Comparison of ENCODE assay signal across 29 mouse cellular contexts in genomic region chr4:58275261-58275895, GRCm38 (mm10). TPM values are rescaled to one million over a fixed set of nuclear protein-coding genes. Genes with fewer than 3 reads are reported as not detected.
DNase-seq lines count a peak whose midpoint lies in the region; ATAC-seq and TF ChIP-seq lines count a peak whose summit lies in the region.
"Had no signal": no experiment of that assay in that cellular context is flagged by ENCODE, and none has a peak within 500 bp of the region (broad histone marks: within the 10 kb centered on the region; RNA-seq: fewer than 3 reads in every experiment).

No protein-coding gene starts in this region.

- WGBS in midbrain, embryonic 15.5 days, result 53% methylated on average over 8 of the region's 8 CpGs
- 83% methylated on average over 8 of the region's 8 CpGs for WGBS in midbrain, embryonic 10.5 days

- H3K36me3 ChIP-seq in midbrain, embryonic 15.5 days (replicated peaks), result no peaks in the 10 kb centered on the region
- no peaks in the 10 kb centered on the region for H3K36me3 ChIP-seq in midbrain, embryonic 10.5 days
- H3K36me3 ChIP-seq: embryonic facial prominence, embryonic 12.5 days; hindbrain, embryonic 15.5 days; intestine, embryonic 15.5 days; limb, embryonic 10.5 days; midbrain, embryonic 12.5 days; neural tube, embryonic 13.5 days had no signal

- TF ChIP-seq CTCF in gastrocnemius, adult 2 months (IDR thresholded peaks at IDR 0.05), result no peak

- H3K4me3 ChIP-seq in gastrocnemius, adult 2 months, result no peak overlapping the region
- no peak overlapping the region for H3K4me3 ChIP-seq in midbrain, embryonic 15.5 days
- no peak overlapping the region for H3K4me3 ChIP-seq in midbrain, embryonic 10.5 days
- H3K4me3 ChIP-seq: embryonic facial prominence, embryonic 12.5 days; hindbrain, embryonic 15.5 days; intestine, embryonic 15.5 days; left cerebral cortex, adult 2 months; limb, embryonic 10.5 days; midbrain, embryonic 12.5 days; neural tube, embryonic 13.5 days had no signal

- H3K4me1 ChIP-seq in midbrain, embryonic 15.5 days, result no peaks in the 10 kb centered on the region
- H3K4me1 ChIP-seq in midbrain, embryonic 10.5 days, result peaks cover 9% of the 10 kb centered on the region; the same call in 1 of the 2 replicates
- H3K4me1 ChIP-seq: hindbrain, embryonic 15.5 days; midbrain, embryonic 12.5 days; neural tube, embryonic 13.5 days had no signal

- no peak overlapping the region for H3K4me2 ChIP-seq in midbrain, embryonic 15.5 days
- H3K4me2 ChIP-seq: embryonic facial prominence, embryonic 12.5 days; hindbrain, embryonic 15.5 days; intestine, embryonic 15.5 days; midbrain, embryonic 12.5 days; neural tube, embryonic 13.5 days had no signal

- peak overlapping the region; percentile 12; the same call in 1 of the 2 replicates for H3K27ac ChIP-seq in gastrocnemius, adult 2 months
- H3K27ac ChIP-seq in midbrain, embryonic 15.5 days, result no peak overlapping the region
- H3K27ac ChIP-seq in midbrain, embryonic 10.5 days (replicated peaks), result no peak overlapping the region
- H3K27ac ChIP-seq: embryonic facial prominence, embryonic 12.5 days; hindbrain, embryonic 15.5 days; intestine, embryonic 15.5 days; left cerebral cortex, adult 2 months; limb, embryonic 10.5 days; midbrain, embryonic 12.5 days; neural tube, embryonic 13.5 days had no signal

- no peak overlapping the region for H3K9ac ChIP-seq in midbrain, embryonic 15.5 days
- H3K9ac ChIP-seq: embryonic facial prominence, embryonic 12.5 days; forebrain, postnatal 0 days; hindbrain, embryonic 15.5 days; intestine, embryonic 15.5 days; midbrain, embryonic 12.5 days; neural tube, embryonic 13.5 days had no signal

- intact Hi-C loops in gastrocnemius, adult 2 months (cut with DNase I), result no loop called here
- intact Hi-C loops in gastrocnemius, postnatal 36 days (cut with DNase I), result no loop called here

- no peak for DNase-seq in gastrocnemius, adult 2 months
- no peak for DNase-seq in gastrocnemius, postnatal 36 days
- DNase-seq in midbrain, embryonic 10.5 days (ENCODE audit: low spot score), result no peak
- DNase-seq in NIH3T3 (ENCODE audit: low read depth), result peak; percentile 81
- DNase-seq in skeletal muscle tissue, adult 2 months (ENCODE audit: low read depth, low spot score), result peak; percentile 48
- no peak for DNase-seq in kidney, postnatal 4 days
- no peak for DNase-seq in urinary bladder, postnatal 25 days (ENCODE audit: low spot score)
- DNase-seq: adrenal gland, adult 8-10 months; cerebellum, adult 9-10 months; forebrain, postnatal 0 days; gastrocnemius, postnatal 25 days; kidney, adult 9 months; kidney, postnatal 25 days; layer of hippocampus, adult 9-11 months; retina, postnatal 1 day; right cerebral cortex, postnatal 25 days had no signal

- ATAC-seq in midbrain, embryonic 15.5 days (replicated peaks), result 0 out of 2 replicates have a peak, but pooled peaks have one; percentile 27
- ATAC-seq: activated CD4-positive, CD25-positive, alpha-beta regulatory T cell, adult 4 months; forebrain, postnatal 0 days; intestine, embryonic 15.5 days had no signal

- H3K27me3 ChIP-seq in midbrain, embryonic 15.5 days (replicated peaks), result no peaks in the 10 kb centered on the region
- no peaks in the 10 kb centered on the region for H3K27me3 ChIP-seq in midbrain, embryonic 10.5 days (ENCODE audit: low read depth, poor library complexity, severe bottlenecking)
- H3K27me3 ChIP-seq: embryonic facial prominence, embryonic 12.5 days; hindbrain, embryonic 15.5 days; intestine, embryonic 15.5 days; midbrain, embryonic 12.5 days; neural tube, embryonic 13.5 days had no signal

- H3K9me3 ChIP-seq in midbrain, embryonic 15.5 days, result no peaks in the 10 kb centered on the region
- no peaks in the 10 kb centered on the region for H3K9me3 ChIP-seq in midbrain, embryonic 10.5 days (replicated peaks)
- H3K9me3 ChIP-seq: embryonic facial prominence, embryonic 12.5 days; hindbrain, embryonic 15.5 days; intestine, embryonic 15.5 days; limb, embryonic 10.5 days; midbrain, embryonic 12.5 days; neural tube, embryonic 13.5 days had no signal

RNA-seq across cellular contexts. Expression of gene Musk, which starts 10.4 kb away (rescaled TPM):
- total RNA-seq in gastrocnemius, adult 2 months (2021), result 10 to 100 TPM; 20.4 to 66.6 TPM
- 10 to 100 TPM; 24.9 to 39.6 TPM for total RNA-seq in gastrocnemius, postnatal 36 days (2021)
- not detected in 2 replicates for polyA plus RNA-seq in midbrain, embryonic 15.5 days (2015; fragmentation: Nextera tagmentation; extraction: Ambion mirVana)
- 0.07 TPM in 1 of 2 replicates, not detected in the other for polyA plus RNA-seq in midbrain, embryonic 10.5 days (2016; fragmentation: Nextera tagmentation; extraction: Ambion mirVana)
- total RNA-seq: ES-E14; hematopoietic stem cell, adult 5-6 weeks; liver, adult 2 months had no signal
- polyA plus RNA-seq: activated CD4-positive, CD25-positive, alpha-beta regulatory T cell, adult 4 months; liver, adult 2 months; midbrain, embryonic 12.5 days; spleen, adult 2 months had no signal

Comparison
In these comparisons a context has a peak if more than half of its experiments do, and no peak if none do; other contexts are left out.
1. DNase-seq: peak in NIH3T3 (single experiment) and skeletal muscle tissue, adult 2 months (single experiment); none in gastrocnemius, adult 2 months (single experiment), gastrocnemius, postnatal 36 days (0 of 2), midbrain, embryonic 10.5 days (single experiment), kidney, postnatal 4 days (0 of 2) and urinary bladder, postnatal 25 days (single experiment).